Mouse (Mus musculus) stomach, embryonic 14.5 days (tissue): ENCODE data around the gene Cnih1. TPM values are rescaled to one million over a fixed set of nuclear protein-coding genes. Genes with fewer than 3 reads are reported as not detected.
A peak's percentile ranks its signal among the peaks of the same experiment; 100 is the strongest.
"Not testable (repeated sequence)": the region's sequence is repeated elsewhere in the genome, so short reads cannot be mapped to it uniquely, and the experiment has no call there.

Source experiments
- ATAC-seq: fragments of 200-750 bp; cut with Nextera tagmentation; 2 replicates; pipeline ENCODE4 v1.8.0; 2017; ENCODE audit warnings: low read depth, moderate TSS enrichment; ENCODE audit not compliant: insufficient number of reproducible peaks, insufficient read depth, low FRiP score
- H3K27ac ChIP-seq: fragments of 300-500 bp; sonication (generic); 2 replicates; pipeline ENCODE4 v1.5.1; 2014; ENCODE audit warnings: mild to moderate bottlenecking, low read length, moderate library complexity, mixed read lengths
- H3K27me3 ChIP-seq: fragments of 300-500 bp; sonication (generic); 2 replicates; pipeline ENCODE4 v1.6.1; 2014; ENCODE audit warnings: low read length, control low read depth, mixed read lengths; ENCODE audit not compliant: control insufficient read depth, insufficient read depth
- H3K36me3 ChIP-seq: fragments of 300-500 bp; sonication (generic); 2 replicates; pipeline ENCODE4 v1.6.1; 2014; ENCODE audit warnings: mild to moderate bottlenecking, control low read depth, low read length, moderate library complexity, mixed read lengths; ENCODE audit not compliant: control insufficient read depth, insufficient read depth
- H3K4me1 ChIP-seq: fragments of 300-500 bp; sonication (generic); 2 replicates; pipeline ENCODE4 v1.6.1; 2014; ENCODE audit warnings: low read length, control low read depth, mixed read lengths; ENCODE audit not compliant: control insufficient read depth, insufficient read depth
- H3K4me2 ChIP-seq: fragments of 300-500 bp; sonication (generic); replicated peaks from 2 replicates; pipeline ENCODE4 v1.6.1; 2014; ENCODE audit warnings: low read depth, low read length, control low read depth
- H3K4me3 ChIP-seq: fragments of 300-500 bp; sonication (generic); 2 replicates; pipeline ENCODE4 v1.5.1; 2014; ENCODE audit warnings: low read depth, low read length, control low read depth
- H3K9ac ChIP-seq: fragments of 300-500 bp; sonication (generic); replicated peaks from 2 replicates; pipeline ENCODE4 v1.6.1; 2014; ENCODE audit warnings: low read depth, mild to moderate bottlenecking, control low read depth, low read length, moderate library complexity, mixed read lengths
- H3K9me3 ChIP-seq: fragments of 300-500 bp; sonication (generic); 2 replicates; pipeline ENCODE4 v1.6.1; 2016; ENCODE audit warnings: low read depth, low read length, control low read depth; ENCODE audit not compliant: control insufficient read depth
- WGBS: fragments of 180-500 bp; shearing (Covaris S2); extraction: QIAGEN DNeasy Blood & Tissue Kit; methylation state at CpG from one replicate; pipeline ENCODE4 v1.1.7; 2014; 5-methylcytosine and 5-hydroxymethylcytosine counted together
- polyA plus RNA-seq: library from polyadenylated mRNA; unstranded; fragments of >200 nt; fragmentation: Nextera tagmentation; extraction: Ambion mirVana; gene quantifications from 2 replicates; pipeline ENCODE4 v1.2.1, GENCODE M21; 2014

Gene Cnih1
- polyA plus RNA-seq, 1 experiment from 2014 or later = 217 TPM

DNA sequence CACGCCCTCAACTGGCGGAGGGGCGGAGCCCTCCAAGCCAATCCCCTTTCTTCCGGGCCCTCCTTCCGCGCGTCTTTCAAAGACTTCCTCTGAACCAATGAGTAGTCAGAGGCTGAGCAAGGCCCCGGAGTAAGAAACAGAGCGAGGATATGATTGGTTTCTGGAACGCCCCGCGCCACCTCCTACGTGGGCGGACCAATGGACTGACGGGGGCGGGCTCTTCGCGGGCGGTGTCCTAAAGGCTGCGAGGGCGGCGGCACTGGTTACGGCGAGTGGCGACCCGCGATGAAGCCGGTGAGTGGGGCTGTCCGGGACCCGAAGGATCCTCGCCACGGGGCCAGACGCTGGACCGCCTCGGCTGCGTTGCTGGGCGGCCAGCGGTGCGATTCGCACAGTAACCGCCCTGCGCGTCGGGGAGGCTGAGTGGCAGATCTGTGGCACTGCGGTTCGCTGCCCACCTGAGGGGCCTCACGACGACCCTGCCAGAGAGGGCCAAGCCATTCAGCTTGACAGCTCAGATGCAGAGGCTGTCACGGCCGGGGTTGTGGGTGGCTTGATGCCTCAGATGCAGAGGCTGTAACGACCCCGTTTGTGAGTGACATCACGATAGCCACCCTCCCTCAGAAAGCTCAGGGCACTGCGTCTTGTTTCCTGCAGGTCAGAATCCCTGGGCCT, 27.7 kb downstream of the Cnih1 start, which contains the start of gene Cdkn3:
Gene Cdkn3, plus strand, starts transcription at position 187 of the 675 bp plus-strand sequence.
- peak within 1 kb of the TSS; percentile 65 for H3K4me3 ChIP-seq
- H3K9me3 ChIP-seq = 0 out of 2 replicates have a peak, but pooled peaks cover 4% of the 10 kb centered on the region
- peak; percentile 99 for ATAC-seq
- H3K27ac ChIP-seq = no peak within 1 kb of the TSS
- no peaks in the 10 kb centered on the region for H3K27me3 ChIP-seq
- peak within 1 kb of the TSS; percentile 43 for H3K9ac ChIP-seq
- under 1% methylated on average over 54 of the region's 54 CpGs for WGBS
- H3K4me1 ChIP-seq = peaks cover 5% of the 10 kb centered on the region; the same call in 1 of the 2 replicates
- H3K4me2 ChIP-seq = peak within 1 kb of the TSS; percentile 78
- 0 out of 2 replicates have a peak, but pooled peaks cover 3% of the 10 kb centered on the region for H3K36me3 ChIP-seq

- no peak overlapping the region for H3K27ac ChIP-seq
- 1% methylated on average over 7 of the region's 7 CpGs for WGBS
These were observed 28.2 kb downstream of the Cnih1 start for GRCm38 (mm10) chr14:46759970-46760354.

DNA sequence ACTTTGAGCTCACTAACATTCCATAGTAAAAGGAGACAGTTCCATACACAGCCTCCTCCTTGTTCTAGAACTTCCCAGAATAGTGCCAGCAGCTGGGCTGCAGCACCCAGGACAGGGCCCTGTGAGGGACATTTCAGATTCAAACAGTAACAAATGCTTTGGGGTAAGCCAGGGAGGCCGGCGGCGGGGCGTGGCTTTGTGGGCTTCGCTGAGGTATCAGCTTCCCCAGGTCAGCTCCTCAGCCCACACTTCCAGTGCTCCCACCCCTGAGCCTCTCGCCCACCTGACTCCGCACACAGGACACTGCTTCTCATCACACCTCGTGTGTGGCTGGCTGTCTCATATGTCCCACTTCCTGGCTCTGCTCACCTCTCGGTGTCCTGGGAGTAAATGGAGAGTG, 30.5 kb downstream of the Cnih1 start:
- 56% methylated on average over 9 of the region's 9 CpGs for WGBS
- Histone ChIP-seq H3K4me1 (peaks cover 5% of the 10 kb centered on the region; the same call in 1 of the 2 replicates), H3K9ac (no peak overlapping the region), H3K36me3 (no peaks in the 10 kb centered on the region), H3K27ac (no peak overlapping the region), H3K27me3 (no peaks in the 10 kb centered on the region), H3K4me3 (no peak overlapping the region), H3K9me3 (0 out of 2 replicates have a peak, but pooled peaks cover 4% of the 10 kb centered on the region), H3K4me2 (no peak overlapping the region)
- ATAC-seq = no peak

More at GRCm38 (mm10) chr14:46759970-46760354, 28.2 kb downstream of the Cnih1 start:
- peaks cover 5% of the 10 kb centered on the region; the same call in 1 of the 2 replicates for H3K4me1 ChIP-seq
- H3K9me3 ChIP-seq = 0 out of 2 replicates have a peak, but pooled peaks cover 4% of the 10 kb centered on the region
- H3K36me3 ChIP-seq = 0 out of 2 replicates have a peak, but pooled peaks cover 3% of the 10 kb centered on the region
- no peak for ATAC-seq
- H3K9ac ChIP-seq = no peak overlapping the region
- peak overlapping the region; percentile 29 for H3K4me2 ChIP-seq
- H3K4me3 ChIP-seq = peak overlapping the region; percentile 65; the same call in 1 of the 2 replicates
- no peaks in the 10 kb centered on the region for H3K27me3 ChIP-seq

- H3K9ac ChIP-seq = no peak overlapping the region
- WGBS = 94% methylated on average over 8 of the region's 8 CpGs
- no peak for ATAC-seq
- no peak overlapping the region for H3K4me3 ChIP-seq
- no peaks in the 10 kb centered on the region for H3K27me3 ChIP-seq
- no peak overlapping the region for H3K4me2 ChIP-seq
- H3K4me1 ChIP-seq = no peaks in the 10 kb centered on the region
- H3K36me3 ChIP-seq = no peaks in the 10 kb centered on the region
- H3K9me3 ChIP-seq = 0 out of 2 replicates have a peak, but pooled peaks cover 4% of the 10 kb centered on the region
- no peak overlapping the region for H3K27ac ChIP-seq
These were observed 32.4 kb downstream of the Cnih1 start for GRCm38 (mm10) chr14:46755851-46756250.

DNA sequence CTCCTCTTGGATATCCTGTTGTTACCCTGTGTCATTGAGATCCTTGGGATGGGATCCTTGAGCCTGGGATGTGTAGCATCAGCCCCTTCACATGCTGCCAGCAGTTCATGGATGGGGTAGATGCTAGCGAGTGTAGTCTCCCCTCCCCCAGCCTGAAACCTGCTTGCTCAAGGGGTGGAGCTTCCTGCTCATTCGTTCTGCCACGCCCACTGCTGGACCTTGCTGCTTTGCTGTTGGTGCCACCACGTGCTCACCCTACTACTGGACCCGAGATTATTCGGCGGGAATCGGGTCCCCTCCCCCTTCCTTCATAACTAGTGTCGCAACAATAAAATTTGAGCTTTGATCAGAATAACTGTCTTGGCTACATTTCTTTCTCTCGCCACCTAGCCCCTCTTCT, 33.8 kb downstream of the Cnih1 start:
- H3K4me2 ChIP-seq, H3K9ac ChIP-seq, H3K27me3 ChIP-seq, H3K27ac ChIP-seq, H3K9me3 ChIP-seq, ATAC-seq, H3K4me1 ChIP-seq, H3K4me3 ChIP-seq, H3K36me3 ChIP-seq: not testable (repeated sequence)
- WGBS = 61% methylated on average over 8 of the region's 10 CpGs

- H3K4me2 ChIP-seq = no peak overlapping the region
- no peak overlapping the region for H3K27ac ChIP-seq
- no peak overlapping the region for H3K9ac ChIP-seq
- no peaks in the 10 kb centered on the region for H3K27me3 ChIP-seq
- no peaks in the 10 kb centered on the region for H3K36me3 ChIP-seq
- H3K4me1 ChIP-seq = no peaks in the 10 kb centered on the region
- no peaks in the 10 kb centered on the region for H3K9me3 ChIP-seq
- no peak for ATAC-seq
- WGBS = 91% methylated on average over 8 of the region's 8 CpGs
- no peak overlapping the region for H3K4me3 ChIP-seq
These were observed 42.8 kb downstream of the Cnih1 start for GRCm38 (mm10) chr14:46745413-46745812.

DNA sequence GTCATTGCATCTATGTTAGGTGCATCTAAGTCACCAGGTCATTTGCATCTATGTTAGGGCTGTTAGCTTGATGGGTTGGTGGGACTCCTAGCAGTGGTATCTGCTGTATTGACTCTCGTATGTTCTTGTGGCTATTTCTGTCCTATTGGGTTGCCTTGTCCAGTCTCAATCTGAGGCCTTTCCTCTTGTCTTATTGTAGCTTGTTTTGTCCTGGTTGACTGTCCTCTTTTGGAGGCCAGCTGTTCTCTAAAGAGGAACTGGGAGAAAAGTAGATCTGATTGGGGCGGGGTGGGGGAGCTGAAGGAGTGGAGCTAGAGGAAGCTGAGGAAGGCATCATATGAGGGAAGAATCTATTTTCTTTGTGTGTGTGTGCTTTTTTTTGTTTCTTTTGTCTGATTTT, 45.5 kb downstream of the Cnih1 start:
- Histone ChIP-seq H3K4me2 (no peak overlapping the region), H3K9ac (no peak overlapping the region), H3K4me3 (no peak overlapping the region), H3K36me3 (no peaks in the 10 kb centered on the region), H3K27me3 (no peaks in the 10 kb centered on the region), H3K27ac (no peak overlapping the region), H3K4me1 (no peaks in the 10 kb centered on the region), H3K9me3 (no peaks in the 10 kb centered on the region)
- WGBS = 85% methylated on average over 2 of the region's 2 CpGs
- no peak for ATAC-seq

DNA sequence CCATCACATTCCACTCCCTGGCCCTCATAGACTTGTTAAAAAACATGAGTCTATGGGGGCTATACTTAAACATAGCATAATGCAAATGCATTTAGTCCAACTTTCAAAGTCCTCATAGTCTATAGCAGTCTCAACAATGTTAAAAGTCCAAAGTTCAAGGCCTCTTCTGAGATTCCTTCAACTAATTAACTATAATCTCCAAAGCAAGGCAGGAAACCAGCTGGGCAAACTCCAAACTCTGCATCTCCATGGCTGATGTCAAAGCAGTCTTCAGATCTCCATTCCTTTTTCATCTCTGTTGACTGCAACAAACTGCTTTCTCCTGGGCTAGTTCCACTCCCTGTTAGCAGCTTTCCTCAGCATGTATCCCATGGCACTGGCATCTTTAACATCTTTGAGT, 50.9 kb downstream of the Cnih1 start:
- H3K27ac ChIP-seq, ATAC-seq, H3K9me3 ChIP-seq: not testable (repeated sequence)

More for the DNA sequence above, 50.9 kb downstream of the Cnih1 start:
- H3K9ac ChIP-seq, H3K4me3 ChIP-seq, H3K27me3 ChIP-seq, H3K4me1 ChIP-seq, H3K4me2 ChIP-seq, H3K36me3 ChIP-seq: not testable (repeated sequence)
